Mouse (Mus musculus) brain, embryonic 14.5 days (tissue): ENCODE measurements at regions not wholly inside any gene's neighbourhood (a gene's known extent, or its start where the extent isn't known, plus 50 kb on each side); places are given as distances from the start of the nearest gene placed in this dataset.

Experiments used
- CTCF ChIP-seq: fragments of 200-500 bp; IDR thresholded peaks from 2 replicates; pipeline ENCODE4 v1.5.1; 2012; ENCODE audit warnings: inconsistent platforms, mild to moderate bottlenecking, moderate library complexity, borderline replicate concordance; ENCODE audit not compliant: insufficient read depth, insufficient read length; ENCODE audit errors: extremely low read depth
- POLR2A ChIP-seq: fragments of 200-500 bp; IDR thresholded peaks from 2 replicates; pipeline ENCODE4 v1.6.1; 2012; ENCODE audit warnings: mild to moderate bottlenecking, inconsistent platforms, borderline replicate concordance; ENCODE audit not compliant: poor library complexity, insufficient read depth, insufficient read length, severe bottlenecking; ENCODE audit errors: extremely low read depth

DNA sequence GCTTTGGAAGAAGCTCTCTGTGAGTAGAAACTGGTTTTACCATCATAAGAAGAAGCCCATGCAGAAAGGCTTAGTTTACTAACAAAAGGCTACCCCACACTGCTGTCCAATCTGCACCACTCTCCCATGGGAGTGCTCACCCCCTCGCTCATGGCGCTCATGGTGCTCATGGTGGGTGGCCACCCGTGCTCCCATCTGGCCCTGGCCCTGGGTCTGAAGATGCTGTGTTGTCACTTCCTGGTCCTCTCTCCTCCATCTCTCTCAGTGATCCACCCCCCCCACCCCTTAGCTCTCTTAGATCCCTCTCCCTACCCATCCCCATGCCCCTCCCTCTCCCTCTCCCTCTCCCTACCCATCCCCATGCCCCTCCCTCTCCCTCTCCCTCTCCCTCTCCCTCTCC lies 57.2 kb upstream of the Twist2 start:
- no peak for TF ChIP-seq POLR2A
- TF ChIP-seq CTCF = no peak
